Mouse (Mus musculus) forebrain, embryonic 10.5 days (tissue): ENCODE results near the gene Tmem43. TPM values are rescaled to one million over a fixed set of nuclear protein-coding genes. Genes with fewer than 3 reads are reported as not detected.

Source experiments
- DNase-seq: peaks from one replicate; pipeline ENCODE4 v3.0.0-alpha.2; 2017; ENCODE audit warnings: low spot score; ENCODE audit errors: extremely low spot score
- H3K27ac ChIP-seq: fragments of 300-500 bp; sonication (generic); 2 replicates; pipeline ENCODE4 v1.5.1; 2016; ENCODE audit warnings: mild to moderate bottlenecking
- H3K27me3 ChIP-seq: fragments of 300-500 bp; sonication (generic); 2 replicates; pipeline ENCODE4 v1.6.1; 2016; ENCODE audit warnings: mild to moderate bottlenecking; ENCODE audit not compliant: poor library complexity, severe bottlenecking
- H3K36me3 ChIP-seq: fragments of 300-500 bp; sonication (generic); replicated peaks from 2 replicates; pipeline ENCODE4 v1.6.1; 2016; ENCODE audit warnings: mild to moderate bottlenecking, moderate library complexity
- H3K4me1 ChIP-seq: fragments of 300-500 bp; sonication (generic); 2 replicates; pipeline ENCODE4 v1.6.1; 2016
- H3K4me3 ChIP-seq: fragments of 300-500 bp; sonication (generic); 2 replicates; pipeline ENCODE4 v1.5.1; 2016; ENCODE audit warnings: mild to moderate bottlenecking, moderate library complexity
- H3K9me3 ChIP-seq: fragments of 300-500 bp; sonication (generic); 2 replicates; pipeline ENCODE4 v1.6.1; 2016; ENCODE audit warnings: mild to moderate bottlenecking, moderate library complexity
- WGBS: fragments of 180-500 bp; shearing (Covaris S2); methylation state at CpG from one replicate; pipeline ENCODE4 v1.1.7; 2016; 5-methylcytosine and 5-hydroxymethylcytosine counted together
- polyA plus RNA-seq: library from polyadenylated mRNA; unstranded; fragments of >200 nt; fragmentation: Nextera tagmentation; extraction: Ambion mirVana; gene quantifications from 2 replicates; pipeline ENCODE4 v1.2.1, GENCODE M21; 2016

Gene Tmem43
- polyA plus RNA-seq: 70.6 and 72.1 TPM in 2 replicates

DNA sequence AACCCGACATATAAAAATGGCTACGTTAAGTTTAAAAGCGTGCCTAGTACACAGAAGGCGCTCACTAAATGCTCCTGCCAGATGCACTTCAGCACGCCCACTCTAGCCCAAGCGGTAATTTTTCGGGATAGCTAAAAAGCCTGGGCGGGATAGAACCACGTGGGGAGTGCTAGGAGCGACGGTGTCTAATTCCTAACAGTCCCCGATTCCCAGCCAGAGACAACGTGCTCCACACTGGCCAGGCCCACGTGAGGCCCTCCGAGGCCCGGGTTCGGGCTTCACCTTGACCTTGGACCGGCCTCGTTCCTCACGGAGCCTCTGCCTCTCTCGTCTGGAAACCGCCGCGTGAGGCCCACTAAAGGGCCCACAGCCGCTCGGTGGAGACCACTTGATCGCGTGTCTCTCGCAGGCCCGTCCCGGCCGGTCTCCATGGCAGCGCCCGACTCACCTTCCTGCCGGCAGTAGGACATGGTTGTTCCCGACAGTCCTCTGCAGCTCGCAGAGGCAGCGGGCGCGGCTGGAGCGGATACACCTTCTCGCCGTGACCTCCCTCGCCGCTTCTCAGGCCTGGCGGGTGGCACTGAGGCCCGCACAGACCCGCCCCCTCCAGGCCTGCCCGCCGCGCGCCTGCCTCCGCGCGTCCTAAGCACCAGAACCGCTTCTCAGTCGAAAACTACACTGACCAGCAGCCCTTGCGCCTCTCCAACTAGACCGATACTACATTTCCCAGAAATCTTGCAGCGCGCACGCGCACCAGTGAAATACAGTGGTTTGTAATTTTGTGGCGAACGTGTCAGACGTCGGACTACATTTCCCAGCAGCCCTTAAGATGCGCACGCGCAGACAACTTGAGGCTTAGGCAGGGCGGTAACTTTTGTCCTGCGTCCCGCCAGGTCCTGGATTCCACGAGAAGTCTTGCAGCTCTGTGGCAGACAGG, at the start of gene Tmem43, which contains the start of gene Chchd4:
Gene Tmem43, plus strand, starts transcription at position 836 of the 937 bp plus-strand sequence.
Gene Chchd4, minus strand, starts transcription at position 679 of the 937 bp plus-strand sequence.
- peaks cover 32% of the 10 kb centered on the region for H3K4me1 ChIP-seq
- H3K4me3 ChIP-seq: peak within 1 kb of the TSS; percentile 63
- H3K36me3 ChIP-seq: peaks cover 58% of the 10 kb centered on the region
- peak within 1 kb of the TSS; percentile 92 for H3K27ac ChIP-seq
- H3K27me3 ChIP-seq: no peaks in the 10 kb centered on the region
- no peaks in the 10 kb centered on the region for H3K9me3 ChIP-seq
- DNase-seq: peak; percentile 99
- under 1% methylated on average over 74 of the region's 74 CpGs for WGBS

DNA sequence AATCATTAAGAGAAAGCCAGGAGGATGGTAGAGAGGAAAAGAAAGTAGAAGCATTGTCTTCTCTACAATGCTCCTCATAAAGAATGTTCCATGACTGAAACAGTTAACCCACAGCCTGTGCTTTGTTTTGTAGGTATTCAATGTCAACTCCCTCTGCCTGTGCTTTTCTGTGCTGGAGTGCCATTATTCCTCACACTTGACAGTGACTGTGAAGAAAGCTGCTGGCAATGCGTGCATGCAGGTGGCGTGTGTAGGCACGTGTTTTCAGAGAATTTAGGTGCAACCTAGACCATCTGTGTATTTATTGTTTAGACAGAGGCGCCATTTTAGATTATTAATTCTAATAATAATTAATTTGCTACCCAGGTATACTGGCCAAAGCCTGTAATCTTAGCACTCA, 49.4 kb upstream of the Tmem43 start:
- 76% methylated on average over 4 of the region's 4 CpGs for WGBS
- H3K4me3 ChIP-seq: no peak overlapping the region
- H3K9me3 ChIP-seq: no peaks in the 10 kb centered on the region
- H3K4me1 ChIP-seq: no peaks in the 10 kb centered on the region
- no peak overlapping the region for H3K27ac ChIP-seq
- H3K27me3 ChIP-seq: peaks cover 11% of the 10 kb centered on the region
- H3K36me3 ChIP-seq: no peaks in the 10 kb centered on the region
- no peak for DNase-seq

DNA sequence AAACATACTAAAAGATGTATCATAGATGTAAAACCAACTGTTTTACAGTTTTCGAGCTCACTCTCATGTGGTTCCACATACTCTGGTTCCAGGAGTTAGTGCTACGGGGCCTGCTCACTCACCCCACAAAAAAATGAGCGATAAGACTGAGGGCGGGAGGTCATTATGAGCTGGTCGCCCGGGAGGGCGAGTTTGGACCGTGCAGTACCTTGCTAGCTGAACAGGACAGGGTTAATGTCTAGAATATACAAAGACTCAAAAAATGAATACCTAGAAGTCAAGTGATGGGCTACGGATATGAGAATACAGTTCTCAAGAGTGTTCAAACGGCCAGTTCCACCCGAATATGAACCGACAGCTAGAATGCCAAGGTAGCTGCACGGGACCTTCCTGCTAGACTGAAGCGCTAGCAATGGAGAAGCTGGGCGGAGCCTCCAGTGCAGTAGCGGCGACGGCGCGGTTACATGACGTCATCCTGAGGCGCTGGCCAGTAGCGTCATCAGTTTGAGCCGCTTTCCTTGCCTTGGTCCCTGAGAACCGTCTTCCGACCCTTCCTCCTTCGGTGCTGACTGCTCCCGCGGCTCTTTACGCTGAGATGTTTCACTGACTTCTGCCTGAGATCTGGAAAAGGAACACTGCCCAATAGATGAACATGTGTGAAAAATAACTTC, 32.9 kb upstream of the Tmem43 start:
- 2% methylated on average over 30 of the region's 30 CpGs for WGBS
- H3K27ac ChIP-seq: peak overlapping the region; percentile 83
- H3K4me3 ChIP-seq: peak overlapping the region; percentile 66
- peak; percentile 95 for DNase-seq
- peaks cover 15% of the 10 kb centered on the region; the same call in 1 of the 2 replicates for H3K27me3 ChIP-seq
- H3K9me3 ChIP-seq: no peaks in the 10 kb centered on the region
- no peaks in the 10 kb centered on the region for H3K36me3 ChIP-seq
- peaks cover 8% of the 10 kb centered on the region for H3K4me1 ChIP-seq

GRCm38 (mm10) chr6:91441145-91441662, 32.3 kb upstream of the Tmem43 start:
- Histone ChIP-seq H3K36me3 (no peaks in the 10 kb centered on the region), H3K9me3 (no peaks in the 10 kb centered on the region), H3K27ac (peak overlapping the region; percentile 83), H3K4me1 (peaks cover 8% of the 10 kb centered on the region), H3K27me3 (peaks cover 15% of the 10 kb centered on the region; the same call in 1 of the 2 replicates), H3K4me3 (peak overlapping the region; percentile 66)
- WGBS: 5% methylated on average over 19 of the region's 19 CpGs
- DNase-seq: no peak

GRCm38 (mm10) chr6:91445316-91445715, 28.2 kb upstream of the Tmem43 start:
- H3K4me1 ChIP-seq: peaks cover 8% of the 10 kb centered on the region
- H3K27me3 ChIP-seq: no peaks in the 10 kb centered on the region
- H3K27ac ChIP-seq: no peak overlapping the region
- H3K4me3 ChIP-seq: no peak overlapping the region
- DNase-seq: no peak
- H3K36me3 ChIP-seq: no peaks in the 10 kb centered on the region
- H3K9me3 ChIP-seq: no peaks in the 10 kb centered on the region
- 85% methylated on average over 3 of the region's 3 CpGs for WGBS

- 71% methylated on average over 3 of the region's 3 CpGs for WGBS
- Histone ChIP-seq H3K36me3 (no peaks in the 10 kb centered on the region), H3K9me3 (no peaks in the 10 kb centered on the region), H3K4me1 (peaks cover 7% of the 10 kb centered on the region), H3K4me3 (no peak overlapping the region), H3K27me3 (no peaks in the 10 kb centered on the region), H3K27ac (no peak overlapping the region)
- DNase-seq: no peak
Observed at GRCm38 (mm10) chr6:91449472-91450225, 23.9 kb upstream of the Tmem43 start.

GRCm38 (mm10) chr6:91452056-91452455, 21.4 kb upstream of the Tmem43 start:
- 78% methylated on average over 1 of the region's 1 CpGs for WGBS
- no peaks in the 10 kb centered on the region for H3K9me3 ChIP-seq
- H3K4me3 ChIP-seq: no peak overlapping the region
- no peak overlapping the region for H3K27ac ChIP-seq
- H3K4me1 ChIP-seq: peaks cover 7% of the 10 kb centered on the region
- no peak for DNase-seq
- no peaks in the 10 kb centered on the region for H3K36me3 ChIP-seq
- no peaks in the 10 kb centered on the region for H3K27me3 ChIP-seq

GRCm38 (mm10) chr6:91454546-91454945, 19.0 kb upstream of the Tmem43 start:
- Histone ChIP-seq H3K9me3 (no peaks in the 10 kb centered on the region), H3K27ac (no peak overlapping the region), H3K27me3 (no peaks in the 10 kb centered on the region), H3K4me3 (no peak overlapping the region), H3K4me1 (peaks cover 7% of the 10 kb centered on the region), H3K36me3 (no peaks in the 10 kb centered on the region)
- no peak for DNase-seq
- 75% methylated on average over 5 of the region's 5 CpGs for WGBS

DNA sequence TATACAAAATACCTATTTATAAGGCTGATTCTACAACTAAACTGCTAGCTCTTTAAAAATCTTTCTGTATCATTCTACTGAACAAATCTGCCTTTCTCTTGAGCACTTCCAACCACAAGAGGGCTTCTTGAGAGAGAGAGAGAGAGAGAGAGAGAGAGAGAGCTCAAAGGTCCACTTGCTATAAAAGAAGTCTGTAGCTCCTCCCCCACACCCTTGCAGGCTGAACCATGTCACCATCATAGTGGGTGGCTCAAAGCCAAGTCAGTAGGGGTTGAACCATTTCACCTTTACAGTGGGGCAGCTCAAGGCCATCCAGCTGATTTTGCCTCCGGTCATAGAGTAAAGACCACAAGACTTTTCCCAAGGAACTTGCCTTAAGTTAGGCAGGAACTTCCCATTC, 14.0 kb upstream of the Tmem43 start:
- Histone ChIP-seq H3K27ac (no peak overlapping the region), H3K4me1 (no peaks in the 10 kb centered on the region), H3K36me3 (peaks cover 24% of the 10 kb centered on the region), H3K27me3 (no peaks in the 10 kb centered on the region), H3K4me3 (no peak overlapping the region), H3K9me3 (no peaks in the 10 kb centered on the region)
- WGBS: 92% methylated on average over 1 of the region's 1 CpGs
- DNase-seq: no peak

DNA sequence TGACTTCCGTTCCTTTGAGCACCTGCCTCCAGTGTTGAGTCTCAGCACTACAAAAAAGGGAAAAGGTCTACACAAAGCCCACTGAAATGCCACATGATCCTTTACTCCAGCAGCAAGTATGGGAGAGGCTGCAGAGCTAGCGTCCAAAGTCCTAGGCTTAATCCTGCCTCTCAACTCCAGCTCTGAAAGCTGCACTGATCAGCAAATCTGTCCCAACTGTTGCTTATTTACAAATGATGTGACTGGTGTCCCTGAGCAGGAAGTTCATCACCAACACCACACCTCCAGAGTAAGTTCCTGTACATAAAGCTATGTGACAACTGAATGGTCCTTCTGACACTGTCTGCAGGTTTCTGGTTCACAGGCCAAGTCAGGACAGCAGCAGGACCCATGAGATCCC, 7.7 kb upstream of the Tmem43 start:
- 88% methylated on average over 2 of the region's 2 CpGs for WGBS
- peaks cover 82% of the 10 kb centered on the region for H3K36me3 ChIP-seq
- H3K9me3 ChIP-seq: no peaks in the 10 kb centered on the region
- DNase-seq: no peak
- no peak overlapping the region for H3K4me3 ChIP-seq
- no peaks in the 10 kb centered on the region for H3K4me1 ChIP-seq
- no peaks in the 10 kb centered on the region for H3K27me3 ChIP-seq
- no peak overlapping the region for H3K27ac ChIP-seq

- Histone ChIP-seq H3K27me3 (no peaks in the 10 kb centered on the region), H3K36me3 (peaks cover 85% of the 10 kb centered on the region)
- WGBS: 89% methylated on average over 1 of the region's 1 CpGs
Observed at GRCm38 (mm10) chr6:91467106-91467505, 6.4 kb upstream of the Tmem43 start.

DNA sequence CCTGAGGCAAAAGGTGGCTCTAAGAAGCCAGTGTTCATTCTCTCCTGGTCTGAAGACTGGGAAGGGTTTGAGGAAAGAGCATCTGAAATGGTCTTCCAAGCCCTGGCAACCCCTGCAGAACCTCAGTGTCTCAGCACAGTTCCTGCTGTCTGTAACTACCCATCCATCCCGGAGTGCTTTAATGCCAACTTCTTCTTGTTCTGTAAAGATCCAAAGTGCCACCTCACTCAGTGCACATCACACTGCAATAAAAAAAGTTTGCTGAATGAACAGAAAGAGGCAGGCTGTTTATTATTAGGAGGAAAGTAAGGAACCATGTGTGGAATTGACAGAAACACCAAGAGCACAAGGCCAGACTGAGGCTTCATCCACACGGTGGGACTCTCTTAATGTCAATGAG, 2.8 kb upstream of the Tmem43 start:
- Histone ChIP-seq H3K4me1 (peaks cover 32% of the 10 kb centered on the region), H3K36me3 (peaks cover 58% of the 10 kb centered on the region), H3K27ac (no peak overlapping the region), H3K9me3 (no peaks in the 10 kb centered on the region), H3K27me3 (no peaks in the 10 kb centered on the region), H3K4me3 (no peak overlapping the region)
- WGBS: 96% methylated on average over 2 of the region's 2 CpGs
- no peak for DNase-seq

More at GRCm38 (mm10) chr6:91467106-91467505, 6.4 kb upstream of the Tmem43 start:
- Histone ChIP-seq H3K4me1 (peaks cover 7% of the 10 kb centered on the region), H3K9me3 (no peaks in the 10 kb centered on the region), H3K27ac (no peak overlapping the region), H3K4me3 (no peak overlapping the region)
- DNase-seq: no peak
